Mouse (Mus musculus) midbrain, embryonic 16.5 days (tissue): ENCODE measurements around the gene Fgg. TPM values are rescaled to one million over a fixed set of nuclear protein-coding genes. Genes with fewer than 3 reads are reported as not detected.

ENCODE experiments used
- ATAC-seq: fragments of 200-750 bp; cut with Nextera tagmentation; 2 replicates; pipeline ENCODE4 v1.8.0; 2017; ENCODE audit warnings: moderate TSS enrichment
- H3K27ac ChIP-seq: fragments of 300-500 bp; sonication (generic); 2 replicates; pipeline ENCODE4 v1.5.1; 2014; ENCODE audit warnings: mild to moderate bottlenecking, low read length, mixed read lengths
- H3K27me3 ChIP-seq: fragments of 300-500 bp; sonication (generic); 2 replicates; pipeline ENCODE4 v1.6.1; 2014; ENCODE audit warnings: low read depth, low read length, mixed read lengths; ENCODE audit not compliant: control insufficient read depth, insufficient read depth
- H3K36me3 ChIP-seq: fragments of 300-500 bp; sonication (generic); 2 replicates; pipeline ENCODE4 v1.6.1; 2014; ENCODE audit warnings: mild to moderate bottlenecking, low read length, moderate library complexity, mixed read lengths; ENCODE audit not compliant: control insufficient read depth, insufficient read depth
- H3K4me1 ChIP-seq: fragments of 300-500 bp; sonication (generic); 2 replicates; pipeline ENCODE4 v1.6.1; 2014; ENCODE audit warnings: mild to moderate bottlenecking, low read length, mixed read lengths; ENCODE audit not compliant: control insufficient read depth, insufficient read depth
- H3K4me2 ChIP-seq: fragments of 300-500 bp; sonication (generic); 2 replicates; pipeline ENCODE4 v1.6.1; 2014; ENCODE audit warnings: mild to moderate bottlenecking, low read length, mixed read lengths
- H3K4me3 ChIP-seq: fragments of 300-500 bp; sonication (generic); 2 replicates; pipeline ENCODE4 v1.5.1; 2014; ENCODE audit warnings: low read depth, mild to moderate bottlenecking, low read length, moderate library complexity, mixed read lengths
- H3K9ac ChIP-seq: fragments of 300-500 bp; sonication (generic); 2 replicates; pipeline ENCODE4 v1.6.1; 2014; ENCODE audit warnings: low read depth, low read length, mixed read lengths
- H3K9me3 ChIP-seq: fragments of 300-500 bp; sonication (generic); replicated peaks from 2 replicates; pipeline ENCODE4 v1.6.1; 2014; ENCODE audit warnings: mild to moderate bottlenecking, low read length, mixed read lengths; ENCODE audit not compliant: control insufficient read depth, poor library complexity, severe bottlenecking
- WGBS: fragments of 180-500 bp; shearing (Covaris S2); extraction: QIAGEN DNeasy Blood & Tissue Kit; methylation state at CpG from one replicate; pipeline ENCODE4 v1.1.7; 2014; 5-methylcytosine and 5-hydroxymethylcytosine counted together
- polyA plus RNA-seq: library from polyadenylated mRNA; unstranded; fragments of >200 nt; fragmentation: Nextera tagmentation; extraction: Ambion mirVana; gene quantifications from 2 replicates; pipeline ENCODE4 v1.2.1, GENCODE M21; 2015

The Fgg gene
- polyA plus RNA-seq, 1 experiment from 2014 or later, result not detected

- Histone ChIP-seq H3K36me3 (peaks cover 13% of the 10 kb centered on the region), H3K9ac (no peak overlapping the region), H3K4me1 (peaks cover 11% of the 10 kb centered on the region), H3K9me3 (no peaks in the 10 kb centered on the region), H3K27me3 (no peaks in the 10 kb centered on the region), H3K4me2 (peak overlapping the region; percentile 49), H3K27ac (no peak overlapping the region), H3K4me3 (peak overlapping the region; percentile 73)
- no peak for ATAC-seq
- 42% methylated on average over 13 of the region's 13 CpGs for WGBS
Observed at GRCm38 (mm10) chr3:83054759-83055158, 47.2 kb downstream of the Fgg start.

DNA sequence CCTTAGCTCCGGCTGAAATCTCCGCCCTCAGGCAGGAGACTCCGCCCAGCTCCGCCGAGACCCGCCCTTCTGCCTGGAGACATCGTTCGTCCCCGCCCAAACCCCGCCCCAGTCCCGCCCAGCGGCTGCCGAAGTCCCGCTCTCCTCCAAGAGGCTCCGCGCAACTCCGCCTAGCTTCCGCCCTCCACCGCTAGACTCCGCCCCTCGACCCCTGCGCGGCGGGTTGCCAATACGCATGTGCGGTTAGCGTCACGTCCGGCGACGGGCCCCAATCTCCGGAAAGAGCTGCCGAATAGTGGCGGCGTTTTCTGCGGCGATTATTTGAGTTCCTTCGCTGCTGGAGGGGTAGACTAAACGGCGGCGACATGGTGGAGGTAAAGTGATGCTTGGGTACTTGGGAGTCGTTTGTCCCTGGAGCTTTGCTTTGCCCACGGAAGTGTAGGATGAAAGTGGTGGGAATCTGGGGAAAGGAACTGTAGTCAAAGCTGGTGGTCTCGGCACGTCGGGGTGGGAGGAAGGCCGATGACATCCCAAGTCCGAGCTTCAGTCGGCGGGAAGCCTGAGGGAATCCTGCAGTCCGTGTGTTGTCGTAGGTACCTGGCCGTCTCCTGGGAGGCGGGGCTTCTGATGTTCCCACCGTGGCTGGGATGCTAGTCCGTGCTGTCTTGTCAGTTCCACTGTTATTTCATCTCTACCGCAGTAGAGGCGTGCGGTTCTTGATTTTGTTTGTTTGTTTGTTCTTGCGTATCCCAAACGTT lies 47.9 kb downstream of the Fgg start, which contains the start of gene Plrg1:
TSS of gene Plrg1 (plus strand) at position 242 of the 758 bp plus-strand sequence.
- peak; percentile 99 for ATAC-seq
- Histone ChIP-seq H3K27me3 (no peaks in the 10 kb centered on the region), H3K4me2 (peak within 1 kb of the TSS; percentile 93), H3K4me1 (peaks cover 11% of the 10 kb centered on the region), H3K27ac (peak within 1 kb of the TSS; percentile 82), H3K4me3 (peak within 1 kb of the TSS; percentile 73), H3K9me3 (no peaks in the 10 kb centered on the region), H3K36me3 (peaks cover 13% of the 10 kb centered on the region), H3K9ac (peak within 1 kb of the TSS; percentile 86)
- under 1% methylated on average over 61 of the region's 61 CpGs for WGBS

- Histone ChIP-seq H3K4me1 (peaks cover 11% of the 10 kb centered on the region), H3K9ac (no peak overlapping the region), H3K36me3 (peaks cover 29% of the 10 kb centered on the region), H3K27ac (no peak overlapping the region), H3K27me3 (no peaks in the 10 kb centered on the region), H3K4me3 (no peak overlapping the region), H3K9me3 (no peaks in the 10 kb centered on the region), H3K4me2 (no peak overlapping the region)
- ATAC-seq, result no peak
- 88% methylated on average over 2 of the region's 2 CpGs for WGBS
Observed at GRCm38 (mm10) chr3:83057046-83057445, 49.5 kb downstream of the Fgg start.

Other genes starting within 250 kb of the Fgg start
- 1.6 and 2.0 TPM in 2 replicates for gene Rbm46, start 131.2 kb upstream of the Fgg start, polyA plus RNA-seq
- 0.27 and 0.30 TPM in 2 replicates for gene Lrat, start 103.8 kb upstream of the Fgg start, polyA plus RNA-seq
- gene Fga, start 18.4 kb downstream of the Fgg start, polyA plus RNA-seq, result not detected in 2 replicates
- not detected in 2 replicates for gene Fgb, start 42.1 kb downstream of the Fgg start, polyA plus RNA-seq
- 100 and 102 TPM in 2 replicates for gene Plrg1, start 47.8 kb downstream of the Fgg start, polyA plus RNA-seq
- 0.69 and 0.75 TPM in 2 replicates for gene Dchs2, start 120.2 kb downstream of the Fgg start, polyA plus RNA-seq